Mouse (Mus musculus) embryo, embryonic 11 days (tissue): Measurements from ENCODE around the gene Pin1rt1.
A peak's percentile ranks its signal among the peaks of the same experiment; 100 is the strongest.

Source experiments
- DNase-seq: peaks from one replicate; pipeline ENCODE4 v3.0.0-alpha.2; 2015

Pin1rt1 gene

GRCm38 (mm10) chr2:104711585-104712485, 4.3 kb downstream of the Pin1rt1 start, which contains the start of gene Tcp11l1:
Gene Tcp11l1 (minus strand): TSS chr2:104712169.
- DNase-seq, result peak; percentile 84

DNA sequence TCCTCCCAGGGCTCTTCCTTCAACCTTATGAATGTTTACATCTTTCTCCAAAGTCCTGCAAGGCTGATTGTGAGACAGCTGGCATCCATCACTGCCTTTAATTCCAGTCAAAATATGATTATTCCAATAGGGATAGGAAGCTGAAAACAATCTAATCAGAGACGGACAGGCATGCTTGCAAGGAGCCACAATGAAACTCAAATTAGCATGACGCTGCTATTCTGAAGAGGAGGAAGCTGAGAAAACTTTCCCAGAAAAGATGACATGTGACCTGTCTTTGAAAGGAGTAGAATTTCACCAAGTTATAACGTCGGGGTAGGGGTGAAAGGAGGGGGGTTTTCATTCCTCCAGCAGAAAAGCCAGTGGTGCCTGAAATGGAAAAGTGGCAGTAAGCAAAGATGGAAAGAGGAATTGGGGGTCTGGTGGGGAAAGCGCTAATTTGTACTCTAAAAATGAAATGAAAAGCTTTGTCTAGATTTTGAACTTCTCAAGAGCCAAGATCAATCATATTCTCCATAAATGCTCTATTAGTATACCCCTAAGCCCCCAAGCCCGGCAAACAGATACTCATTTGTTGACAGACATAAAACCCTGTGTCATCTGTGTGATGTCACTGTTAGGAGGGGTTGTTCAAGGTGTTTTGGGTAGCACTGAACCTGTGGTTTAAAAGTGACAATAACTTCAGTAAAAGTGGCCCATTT, 5.4 kb downstream of the Pin1rt1 start:
- peak; percentile 33 for DNase-seq

DNA sequence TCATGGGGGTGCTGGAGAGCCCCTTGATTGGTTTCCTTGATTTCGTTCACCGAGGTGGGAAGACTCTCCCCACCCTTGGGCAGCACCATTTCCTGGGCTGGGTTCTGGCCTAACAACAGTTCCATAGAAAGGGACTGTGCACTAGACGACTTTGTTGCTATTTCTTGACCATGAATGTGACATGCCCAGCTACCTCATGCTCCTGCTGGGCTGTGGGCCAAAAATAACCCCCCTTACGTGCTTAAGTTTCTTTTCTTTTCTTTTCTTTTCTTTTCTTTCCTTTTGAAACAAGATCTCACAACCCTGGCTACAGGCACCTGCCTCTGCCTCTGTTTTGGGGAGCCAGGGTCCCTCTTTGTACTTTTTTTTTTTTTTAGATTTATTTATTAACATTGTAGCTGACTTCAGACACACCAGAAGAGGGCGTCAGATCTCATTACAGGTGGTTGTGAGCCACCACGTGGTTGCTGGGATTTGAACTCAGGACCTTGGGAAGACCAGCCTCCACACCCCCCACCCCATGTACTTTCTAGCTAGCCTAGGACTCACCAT, 6.3 kb downstream of the Pin1rt1 start:
- DNase-seq, result no peak

DNA sequence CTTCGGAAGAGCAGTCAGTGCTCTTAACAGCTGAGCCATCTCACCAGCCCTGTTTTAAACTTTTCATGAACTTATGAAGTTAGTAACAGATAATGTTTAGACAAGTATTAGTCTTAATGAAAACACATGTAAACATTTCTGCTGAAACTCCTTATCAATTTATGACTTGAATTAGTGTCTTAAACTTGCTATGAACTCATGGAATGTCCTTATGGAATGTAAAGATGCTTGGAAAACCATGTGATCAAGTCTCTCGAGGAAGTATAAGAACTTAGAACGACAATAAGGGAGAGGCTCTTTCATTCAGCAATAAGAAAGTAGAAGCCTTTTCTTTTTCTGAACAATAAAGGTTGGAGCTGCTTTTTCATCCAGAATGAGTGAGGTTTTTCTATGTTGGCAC, 11.8 kb downstream of the Pin1rt1 start:
- DNase-seq, result no peak

DNA sequence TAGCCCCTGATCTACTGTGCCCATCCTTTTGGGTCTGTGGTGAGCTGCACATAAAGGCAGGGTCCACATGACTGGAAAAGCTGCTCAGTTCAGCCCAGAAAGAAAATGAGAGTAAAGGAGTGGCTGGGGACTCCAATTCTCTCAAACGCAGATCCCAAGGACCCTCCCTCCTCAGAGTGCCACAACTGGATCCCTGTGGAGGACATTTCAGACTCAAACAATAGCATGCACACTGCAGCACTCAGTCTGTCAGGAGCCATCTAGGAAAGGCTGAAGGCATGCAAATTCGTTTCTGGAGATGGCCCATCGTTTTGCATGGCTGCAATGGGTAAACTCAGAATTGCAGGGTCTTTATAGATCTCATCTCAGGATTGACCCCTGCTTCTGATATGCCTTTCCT, 13.0 kb downstream of the Pin1rt1 start:
- no peak for DNase-seq

- DNase-seq, result no peak
These were observed 16.5 kb downstream of the Pin1rt1 start for GRCm38 (mm10) chr2:104699659-104700058.

DNA sequence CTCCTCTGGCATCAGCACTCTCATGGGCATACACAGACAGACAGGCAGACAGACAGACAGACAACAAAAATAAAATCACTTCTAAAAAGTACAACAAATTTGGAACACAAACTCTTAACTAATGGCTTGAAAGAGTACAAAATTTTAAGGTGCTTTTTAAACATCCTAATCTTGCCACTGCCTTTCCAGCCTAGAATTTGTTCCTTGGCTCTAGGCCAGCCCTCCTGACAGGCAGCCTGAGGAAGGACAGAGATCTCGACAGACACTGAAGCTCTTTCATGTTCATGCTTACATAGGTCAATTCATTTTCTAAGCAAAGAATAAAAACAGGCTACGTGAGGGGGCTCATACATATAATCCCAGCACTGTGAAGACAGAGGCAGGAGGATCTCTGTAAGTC, 23.6 kb downstream of the Pin1rt1 start:
- no peak for DNase-seq

DNA sequence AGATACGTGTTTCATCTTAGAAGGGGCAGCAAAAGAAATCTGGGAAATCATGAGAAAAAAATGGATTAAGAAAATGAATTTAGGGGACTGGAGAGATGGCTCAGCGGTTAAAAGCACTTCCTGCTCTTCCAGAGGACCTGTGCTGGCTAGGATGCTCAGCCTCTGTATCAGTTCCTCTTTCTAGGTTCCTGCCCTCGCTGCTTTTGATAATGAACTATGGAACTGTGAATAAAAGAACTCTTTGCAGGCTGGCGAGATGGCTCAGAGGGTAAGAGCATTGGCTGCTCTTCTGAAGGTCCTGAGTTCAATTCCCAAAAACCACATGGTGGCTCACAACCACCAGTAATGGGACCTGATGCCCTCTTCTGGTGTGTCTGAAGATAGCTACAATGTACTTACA, 25.5 kb downstream of the Pin1rt1 start:
- DNase-seq, result no peak

DNA sequence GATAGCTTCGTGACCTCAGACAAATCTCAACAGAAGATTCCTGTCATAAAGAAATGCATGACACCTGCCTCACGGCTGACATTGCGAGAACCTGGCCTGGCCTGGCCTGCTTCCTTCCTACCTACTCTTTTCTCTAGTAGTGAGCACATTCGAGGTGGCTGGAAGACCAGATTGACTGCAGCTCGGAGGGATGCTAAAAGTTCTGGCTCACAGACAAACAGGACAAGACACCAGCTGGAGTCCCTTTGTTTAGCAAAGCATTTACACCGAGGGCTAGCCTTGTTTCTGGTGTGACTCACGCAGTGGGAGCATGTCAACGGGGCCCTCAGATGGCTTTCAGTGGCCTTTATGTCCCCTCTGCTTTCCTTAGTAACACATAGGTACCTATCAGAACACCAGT, 27.5 kb downstream of the Pin1rt1 start:
- DNase-seq, result no peak

- no peak for DNase-seq
These were observed 27.9 kb downstream of the Pin1rt1 start for GRCm38 (mm10) chr2:104688321-104688720.

DNA sequence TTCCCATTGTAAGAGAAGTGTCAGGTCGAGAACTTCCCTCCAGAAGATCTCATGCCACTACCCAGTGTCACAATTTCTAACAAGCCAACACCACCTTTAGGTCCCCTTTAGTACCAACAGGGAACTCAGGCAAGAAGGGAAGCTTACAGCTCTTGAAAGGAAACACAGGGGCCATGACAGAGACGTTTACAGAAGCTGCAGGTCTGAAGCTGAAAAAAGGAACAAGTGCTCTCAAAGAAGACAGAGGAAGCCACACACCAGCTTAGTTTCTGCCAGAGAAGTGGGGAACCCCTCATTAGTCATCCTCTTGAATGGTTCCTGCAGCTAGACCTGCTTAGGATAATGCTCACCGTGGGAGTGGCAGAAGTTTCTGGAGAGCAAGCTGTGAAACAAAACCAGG, 28.9 kb downstream of the Pin1rt1 start:
- no peak for DNase-seq

GRCm38 (mm10) chr2:104685418-104685817, 30.8 kb downstream of the Pin1rt1 start:
- peak; percentile 84 for DNase-seq

DNA sequence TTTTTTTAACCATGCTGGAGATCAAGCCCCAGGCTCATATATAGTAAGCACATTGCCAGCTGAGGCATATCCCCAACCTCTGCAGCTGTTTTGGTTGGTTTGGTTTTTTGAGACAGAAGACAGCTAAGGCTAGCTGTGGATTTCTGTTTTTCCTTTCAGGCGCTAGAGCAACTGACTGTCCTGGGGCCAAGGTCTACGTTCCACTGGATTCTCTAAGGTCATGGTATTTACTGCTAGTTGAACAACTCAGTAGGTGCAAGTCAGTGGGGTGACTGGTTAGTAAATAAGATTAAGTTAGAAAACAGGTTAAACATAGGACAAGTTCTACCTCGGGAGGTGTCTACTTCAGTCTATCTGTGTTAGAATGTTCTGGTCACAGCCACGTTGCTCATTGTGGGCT, 31.4 kb downstream of the Pin1rt1 start:
- no peak for DNase-seq

DNA sequence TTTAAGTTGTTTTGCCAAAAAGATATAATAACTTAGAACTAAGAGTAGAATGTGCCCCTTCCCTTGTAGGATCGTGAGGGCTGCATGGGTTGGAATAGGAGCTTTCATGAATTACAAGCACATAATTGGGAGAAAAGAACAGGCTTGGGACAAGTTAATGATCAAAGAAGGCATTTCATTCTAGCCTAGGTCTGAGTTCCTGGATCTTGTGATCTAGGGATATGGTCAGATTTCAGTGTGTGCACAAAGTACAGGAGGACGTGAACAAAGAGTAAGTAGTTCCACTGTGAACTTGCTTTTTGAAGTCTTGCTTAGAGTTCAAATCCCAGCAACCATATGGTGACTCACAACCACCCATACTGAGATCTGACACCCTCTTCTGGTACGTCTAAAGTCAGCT, 38.9 kb downstream of the Pin1rt1 start:
- DNase-seq, result no peak

DNA sequence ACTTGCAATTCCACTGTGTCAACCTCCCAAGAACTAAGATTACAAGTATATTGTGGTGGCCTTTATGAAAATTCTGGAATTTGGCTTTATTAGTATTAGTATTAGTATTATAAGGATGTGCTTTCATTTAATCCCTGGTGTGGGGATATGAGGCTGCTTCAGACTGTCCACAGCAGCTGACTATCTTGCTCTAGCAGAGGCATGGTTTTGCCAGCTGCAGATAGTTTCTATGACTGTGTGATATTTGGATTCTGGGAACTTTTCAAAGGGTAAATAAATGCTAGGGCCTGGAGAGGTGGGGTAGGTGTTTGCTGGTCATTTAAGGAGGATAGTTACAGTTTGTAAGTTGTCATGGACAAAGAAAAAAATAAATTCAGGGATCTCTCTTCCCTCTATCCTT, 44.5 kb downstream of the Pin1rt1 start:
- DNase-seq, result no peak

GRCm38 (mm10) chr2:104669122-104669804, 46.9 kb downstream of the Pin1rt1 start:
- DNase-seq, result no peak
